Mouse (Mus musculus) embryonic facial prominence, embryonic 13.5 days (tissue): Measurements from ENCODE around the gene Gnaq. TPM values are rescaled to one million over a fixed set of nuclear protein-coding genes. Genes with fewer than 3 reads are reported as not detected.
"Not testable (repeated sequence)": the region's sequence is repeated elsewhere in the genome, so short reads cannot be mapped to it uniquely, and the experiment has no call there.

Source experiments
- ATAC-seq: fragments of 200-750 bp; cut with Nextera tagmentation; 2 replicates; pipeline ENCODE4 v1.8.0; 2017; ENCODE audit warnings: low read depth; ENCODE audit not compliant: insufficient number of reproducible peaks, insufficient read depth, low FRiP score, low TSS enrichment
- H3K27ac ChIP-seq: fragments of 300-500 bp; sonication (generic); 2 replicates; pipeline ENCODE4 v1.5.1; 2015; ENCODE audit warnings: moderate library complexity, mild to moderate bottlenecking, inconsistent platforms
- H3K27me3 ChIP-seq: fragments of 300-500 bp; sonication (generic); 2 replicates; pipeline ENCODE4 v1.6.1; 2015; ENCODE audit warnings: mild to moderate bottlenecking, inconsistent platforms
- H3K36me3 ChIP-seq: fragments of 300-500 bp; sonication (generic); 2 replicates; pipeline ENCODE4 v1.6.1; 2015; ENCODE audit warnings: mild to moderate bottlenecking, inconsistent platforms
- H3K4me1 ChIP-seq: fragments of 300-500 bp; sonication (generic); 2 replicates; pipeline ENCODE4 v1.6.1; 2015; ENCODE audit warnings: inconsistent platforms
- H3K4me2 ChIP-seq: fragments of 300-500 bp; sonication (generic); 2 replicates; pipeline ENCODE4 v1.6.1; 2015; ENCODE audit warnings: moderate library complexity, mild to moderate bottlenecking, inconsistent platforms
- H3K4me3 ChIP-seq: fragments of 300-500 bp; sonication (generic); 2 replicates; pipeline ENCODE4 v1.5.1; 2015; ENCODE audit warnings: mild to moderate bottlenecking, inconsistent platforms
- H3K9ac ChIP-seq: fragments of 300-500 bp; sonication (generic); 2 replicates; pipeline ENCODE4 v1.6.1; 2015; ENCODE audit warnings: mild to moderate bottlenecking, inconsistent platforms
- H3K9me3 ChIP-seq: fragments of 300-500 bp; sonication (generic); 2 replicates; pipeline ENCODE4 v1.6.1; 2016; ENCODE audit warnings: inconsistent platforms
- WGBS: fragments of 180-500 bp; shearing (Covaris S2); methylation state at CpG from one replicate; pipeline ENCODE4 v1.1.7; 2015; ENCODE audit warnings: mixed read lengths; 5-methylcytosine and 5-hydroxymethylcytosine counted together
- polyA plus RNA-seq: library from polyadenylated mRNA; unstranded; fragments of >200 nt; fragmentation: Nextera tagmentation; extraction: Ambion mirVana; gene quantifications from 2 replicates; pipeline ENCODE4 v1.2.1, GENCODE M21; 2015

Gene Gnaq
- polyA plus RNA-seq, 1 experiment from 2014 or later, result 29.9 TPM

GRCm38 (mm10) chr19:16149094-16149493 is 16.5 kb downstream of the Gnaq start:
- WGBS, result 95% methylated on average over 1 of the region's 1 CpGs
- no peaks in the 10 kb centered on the region for H3K27me3 ChIP-seq
- H3K27ac ChIP-seq, result no peak overlapping the region
- no peak for ATAC-seq
- H3K36me3 ChIP-seq, result no peaks in the 10 kb centered on the region
- H3K4me1 ChIP-seq, result peaks cover 17% of the 10 kb centered on the region; the same call in 1 of the 2 replicates
- H3K9ac ChIP-seq, result no peak overlapping the region
- no peak overlapping the region for H3K4me3 ChIP-seq
- no peak overlapping the region for H3K4me2 ChIP-seq
- no peaks in the 10 kb centered on the region for H3K9me3 ChIP-seq

GRCm38 (mm10) chr19:16150328-16150727 is 17.7 kb downstream of the Gnaq start:
- H3K4me3 ChIP-seq, result no peak overlapping the region
- H3K4me2 ChIP-seq, result no peak overlapping the region
- H3K4me1 ChIP-seq, result peaks cover 17% of the 10 kb centered on the region; the same call in 1 of the 2 replicates
- H3K27me3 ChIP-seq, result no peaks in the 10 kb centered on the region
- WGBS, result 70% methylated on average over 7 of the region's 7 CpGs
- H3K36me3 ChIP-seq, result no peaks in the 10 kb centered on the region
- H3K9ac ChIP-seq, result no peak overlapping the region
- no peak overlapping the region for H3K27ac ChIP-seq
- no peaks in the 10 kb centered on the region for H3K9me3 ChIP-seq
- ATAC-seq, result no peak

- H3K9me3 ChIP-seq, result no peaks in the 10 kb centered on the region
- H3K9ac ChIP-seq, result no peak overlapping the region
- no peaks in the 10 kb centered on the region for H3K27me3 ChIP-seq
- WGBS, result 92% methylated on average over 3 of the region's 3 CpGs
- no peaks in the 10 kb centered on the region for H3K4me1 ChIP-seq
- H3K27ac ChIP-seq, result no peak overlapping the region
- H3K4me3 ChIP-seq, result no peak overlapping the region
- H3K36me3 ChIP-seq, result no peaks in the 10 kb centered on the region
- ATAC-seq, result no peak
- no peak overlapping the region for H3K4me2 ChIP-seq
Measured at GRCm38 (mm10) chr19:16153851-16154250, 21.2 kb downstream of the Gnaq start.

GRCm38 (mm10) chr19:16154480-16154879 is 21.8 kb downstream of the Gnaq start:
- Histone ChIP-seq H3K9me3 (no peaks in the 10 kb centered on the region), H3K36me3 (no peaks in the 10 kb centered on the region), H3K4me1 (no peaks in the 10 kb centered on the region), H3K4me3 (no peak overlapping the region), H3K4me2 (no peak overlapping the region), H3K27ac (no peak overlapping the region), H3K9ac (no peak overlapping the region), H3K27me3 (no peaks in the 10 kb centered on the region)
- ATAC-seq, result no peak

- H3K4me1 ChIP-seq, result peaks cover 6% of the 10 kb centered on the region; the same call in 1 of the 2 replicates
- no peak overlapping the region for H3K9ac ChIP-seq
- 94% methylated on average over 7 of the region's 7 CpGs for WGBS
- no peaks in the 10 kb centered on the region for H3K27me3 ChIP-seq
- H3K9me3 ChIP-seq, result no peaks in the 10 kb centered on the region
- H3K36me3 ChIP-seq, result no peaks in the 10 kb centered on the region
- no peak for ATAC-seq
- H3K4me2 ChIP-seq, result no peak overlapping the region
- no peak overlapping the region for H3K4me3 ChIP-seq
- no peak overlapping the region for H3K27ac ChIP-seq
Measured at GRCm38 (mm10) chr19:16157120-16157519, 24.5 kb downstream of the Gnaq start.

GRCm38 (mm10) chr19:16160759-16161158 is 28.1 kb downstream of the Gnaq start:
- H3K36me3 ChIP-seq, result 0 out of 2 replicates have a peak, but pooled peaks cover 4% of the 10 kb centered on the region
- no peak overlapping the region for H3K27ac ChIP-seq
- H3K4me2 ChIP-seq, result no peak overlapping the region
- no peaks in the 10 kb centered on the region for H3K27me3 ChIP-seq
- ATAC-seq, result no peak
- no peaks in the 10 kb centered on the region for H3K9me3 ChIP-seq
- peaks cover 10% of the 10 kb centered on the region; the same call in 1 of the 2 replicates for H3K4me1 ChIP-seq
- no peak overlapping the region for H3K9ac ChIP-seq
- no peak overlapping the region for H3K4me3 ChIP-seq
- WGBS, result 88% methylated on average over 2 of the region's 2 CpGs

- peaks cover 12% of the 10 kb centered on the region; the same call in 1 of the 2 replicates for H3K4me1 ChIP-seq
- H3K4me2 ChIP-seq, result no peak overlapping the region
- no peak overlapping the region for H3K9ac ChIP-seq
- H3K27ac ChIP-seq, result no peak overlapping the region
- H3K27me3 ChIP-seq, result no peaks in the 10 kb centered on the region
- no peaks in the 10 kb centered on the region for H3K9me3 ChIP-seq
- 72% methylated on average over 2 of the region's 2 CpGs for WGBS
- H3K36me3 ChIP-seq, result 0 out of 2 replicates have a peak, but pooled peaks cover 4% of the 10 kb centered on the region
- H3K4me3 ChIP-seq, result no peak overlapping the region
- ATAC-seq, result no peak
Measured at GRCm38 (mm10) chr19:16161222-16161621, 28.6 kb downstream of the Gnaq start.

GRCm38 (mm10) chr19:16164396-16164795 is 31.8 kb downstream of the Gnaq start:
- not testable (repeated sequence) for H3K9me3 ChIP-seq, ATAC-seq, H3K9ac ChIP-seq, H3K36me3 ChIP-seq, H3K4me3 ChIP-seq, H3K27me3 ChIP-seq, H3K27ac ChIP-seq, H3K4me2 ChIP-seq
- H3K4me1 ChIP-seq, result peaks cover 35% of the 10 kb centered on the region
- WGBS, result 91% methylated on average over 13 of the region's 13 CpGs

- Histone ChIP-seq H3K27ac (0 out of 2 replicates have a peak overlapping the region, but pooled peaks have one; percentile 12), H3K27me3 (no peaks in the 10 kb centered on the region), H3K9me3 (no peaks in the 10 kb centered on the region), H3K9ac (no peak overlapping the region), H3K4me1 (peaks cover 37% of the 10 kb centered on the region), H3K4me2 (no peak overlapping the region), H3K36me3 (0 out of 2 replicates have a peak, but pooled peaks cover 4% of the 10 kb centered on the region), H3K4me3 (no peak overlapping the region)
- WGBS, result 60% methylated on average over 4 of the region's 4 CpGs
- no peak for ATAC-seq
Measured at GRCm38 (mm10) chr19:16167185-16167584, 34.6 kb downstream of the Gnaq start.

- H3K4me3 ChIP-seq, result no peak overlapping the region
- no peaks in the 10 kb centered on the region for H3K27me3 ChIP-seq
- 0 out of 2 replicates have a peak, but pooled peaks cover 4% of the 10 kb centered on the region for H3K36me3 ChIP-seq
- ATAC-seq, result no peak
- H3K9me3 ChIP-seq, result no peaks in the 10 kb centered on the region
- H3K27ac ChIP-seq, result peak overlapping the region; percentile 62
- no peak overlapping the region for H3K4me2 ChIP-seq
- H3K4me1 ChIP-seq, result peaks cover 37% of the 10 kb centered on the region
- WGBS, result 21% methylated on average over 4 of the region's 4 CpGs
- H3K9ac ChIP-seq, result peak overlapping the region; percentile 41
Measured at GRCm38 (mm10) chr19:16168192-16168591, 35.6 kb downstream of the Gnaq start.

- H3K9ac ChIP-seq, result peak overlapping the region; percentile 41
- H3K4me2 ChIP-seq, result no peak overlapping the region
- peaks cover 37% of the 10 kb centered on the region for H3K4me1 ChIP-seq
- no peaks in the 10 kb centered on the region for H3K9me3 ChIP-seq
- no peaks in the 10 kb centered on the region for H3K27me3 ChIP-seq
- peak overlapping the region; percentile 62 for H3K27ac ChIP-seq
- ATAC-seq, result no peak
- WGBS, result 29% methylated on average over 4 of the region's 4 CpGs
- H3K4me3 ChIP-seq, result no peak overlapping the region
- 0 out of 2 replicates have a peak, but pooled peaks cover 4% of the 10 kb centered on the region for H3K36me3 ChIP-seq
Measured at GRCm38 (mm10) chr19:16168653-16169198, 36.1 kb downstream of the Gnaq start.

GRCm38 (mm10) chr19:16170724-16171123 is 38.1 kb downstream of the Gnaq start:
- peaks cover 39% of the 10 kb centered on the region for H3K4me1 ChIP-seq
- no peaks in the 10 kb centered on the region for H3K9me3 ChIP-seq
- no peaks in the 10 kb centered on the region for H3K27me3 ChIP-seq
- no peak overlapping the region for H3K9ac ChIP-seq
- no peak overlapping the region for H3K27ac ChIP-seq
- WGBS, result 43% methylated on average over 3 of the region's 3 CpGs
- no peaks in the 10 kb centered on the region for H3K36me3 ChIP-seq
- ATAC-seq, result no peak
- H3K4me3 ChIP-seq, result no peak overlapping the region
- no peak overlapping the region for H3K4me2 ChIP-seq
